Mouse (Mus musculus) hindbrain, postnatal 0 days (tissue): ENCODE data around the gene Tcam1. TPM values are rescaled to one million over a fixed set of nuclear protein-coding genes. Genes with fewer than 3 reads are reported as not detected.
"Not testable (repeated sequence)": the region's sequence is repeated elsewhere in the genome, so short reads cannot be mapped to it uniquely, and the experiment has no call there.

Experiments
- ATAC-seq: fragments of 200-750 bp; cut with Nextera tagmentation; 2 replicates; pipeline ENCODE4 v1.8.0; 2017; ENCODE audit warnings: mild to moderate bottlenecking, moderate TSS enrichment, moderate library complexity
- DNase-seq: peaks from one replicate; pipeline ENCODE4 v3.0.0-alpha.2; 2015; ENCODE audit warnings: low spot score
- H3K27ac ChIP-seq: fragments of 300-500 bp; sonication (generic); 2 replicates; pipeline ENCODE4 v1.5.1; 2014; ENCODE audit warnings: mild to moderate bottlenecking
- H3K27me3 ChIP-seq: fragments of 300-500 bp; sonication (generic); 2 replicates; pipeline ENCODE4 v1.6.1; 2014; ENCODE audit warnings: low read length, mixed read lengths; ENCODE audit not compliant: insufficient read depth
- H3K36me3 ChIP-seq: fragments of 300-500 bp; sonication (generic); 2 replicates; pipeline ENCODE4 v1.6.1; 2014; ENCODE audit warnings: low read length, mixed read lengths; ENCODE audit not compliant: insufficient read depth
- H3K4me1 ChIP-seq: fragments of 300-500 bp; sonication (generic); 2 replicates; pipeline ENCODE4 v1.6.1; 2014; ENCODE audit warnings: antibody characterized with exemption, low read length, mixed read lengths; ENCODE audit not compliant: insufficient read depth
- H3K4me2 ChIP-seq: fragments of 300-500 bp; sonication (generic); 2 replicates; pipeline ENCODE4 v1.6.1; 2014; ENCODE audit warnings: low read depth, mild to moderate bottlenecking, low read length, moderate library complexity, mixed read lengths
- H3K4me3 ChIP-seq: fragments of 300-500 bp; sonication (generic); 2 replicates; pipeline ENCODE4 v1.5.1; 2014; ENCODE audit warnings: low read length
- H3K9ac ChIP-seq: fragments of 300-500 bp; sonication (generic); replicated peaks from 2 replicates; pipeline ENCODE4 v1.6.1; 2014; ENCODE audit warnings: mild to moderate bottlenecking, low read length, moderate library complexity, mixed read lengths
- H3K9me3 ChIP-seq: fragments of 300-500 bp; sonication (generic); 2 replicates; pipeline ENCODE4 v1.6.1; 2016; ENCODE audit warnings: low read length, mixed read lengths
- CTCF ChIP-seq: IDR thresholded peaks from 2 replicates; pipeline ENCODE4 v1.5.1; 2016; ENCODE audit warnings: antibody characterized with exemption, control low read depth, low read depth
- WGBS: fragments of 180-500 bp; shearing (Covaris S2); extraction: QIAGEN DNeasy Blood & Tissue Kit; methylation state at CpG from one replicate; pipeline ENCODE4 v1.1.7; 2014; 5-methylcytosine and 5-hydroxymethylcytosine counted together
- polyA plus RNA-seq: library from polyadenylated mRNA; unstranded; fragments of >200 nt; fragmentation: Nextera tagmentation; extraction: Ambion mirVana; gene quantifications from 2 replicates; pipeline ENCODE4 v1.2.1, GENCODE M21; 2015
- total RNA-seq: library from RNA; depleted of rRNA; stranded (reverse); fragments of >200 nt; gene quantifications from 2 replicates; pipeline ENCODE4 v1.2.3, GENCODE M21; 2014; rRNA removed

The Tcam1 gene
- 0.05 and 1.3 TPM in 2 replicates for total RNA-seq
- polyA plus RNA-seq, result 0.19 and 0.23 TPM in 2 replicates

DNA sequence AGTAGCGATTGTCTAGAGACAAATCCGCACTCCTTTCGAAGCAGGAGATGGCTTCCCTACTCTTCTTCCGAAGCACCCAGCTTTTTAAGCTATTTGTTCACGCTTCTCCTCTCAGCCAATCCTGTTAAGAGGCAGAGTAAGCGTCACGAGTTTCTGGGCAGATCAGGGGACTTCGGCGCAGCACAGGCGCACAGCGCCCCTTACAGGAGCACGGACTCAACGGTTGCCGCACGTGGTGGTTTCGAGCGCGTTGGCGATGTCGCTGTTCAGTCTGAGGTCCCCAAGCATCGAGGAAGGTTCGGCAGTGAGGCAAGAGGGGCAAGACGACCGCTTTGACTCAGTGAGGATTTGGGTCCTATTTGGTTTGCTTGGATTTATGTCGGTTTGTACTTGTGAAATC is at the start of gene Tcam1:
Gene Tcam1, plus strand, starts transcription at position 219 of the 400 bp plus-strand sequence.
- peak; percentile 79 for ATAC-seq
- H3K9ac ChIP-seq, result no peak within 1 kb of the TSS

GRCm38 (mm10) chr11:106233978-106234377 is 42.5 kb upstream of the Tcam1 start:
- H3K27me3 ChIP-seq, H3K9me3 ChIP-seq, DNase-seq, H3K27ac ChIP-seq, H3K4me3 ChIP-seq, ATAC-seq, H3K4me1 ChIP-seq, H3K9ac ChIP-seq, H3K4me2 ChIP-seq: not testable (repeated sequence)
- WGBS, result 85% methylated on average over 8 of the region's 8 CpGs
- H3K36me3 ChIP-seq, result peaks cover 52% of the 10 kb centered on the region
- TF ChIP-seq CTCF, result peak; percentile 27

More for the DNA sequence above, at the start of gene Tcam1:
- DNase-seq, result peak; percentile 98
- Histone ChIP-seq H3K27me3 (no peaks in the 10 kb centered on the region), H3K4me3 (no peak within 1 kb of the TSS), H3K4me1 (peaks cover 4% of the 10 kb centered on the region), H3K9me3 (no peaks in the 10 kb centered on the region), H3K27ac (no peak within 1 kb of the TSS), H3K4me2 (peak within 1 kb of the TSS; percentile 42), H3K36me3 (no peaks in the 10 kb centered on the region)
- WGBS, result 7% methylated on average over 25 of the region's 25 CpGs
- peak; percentile 94 for TF ChIP-seq CTCF

- no peaks in the 10 kb centered on the region for H3K27me3 ChIP-seq
- WGBS, result 98% methylated on average over 1 of the region's 1 CpGs
- H3K27ac ChIP-seq, result no peak overlapping the region
- H3K4me1 ChIP-seq, result no peaks in the 10 kb centered on the region
- TF ChIP-seq CTCF, result peak; percentile 58
- H3K9me3 ChIP-seq, result 0 out of 2 replicates have a peak, but pooled peaks cover 3% of the 10 kb centered on the region
- no peak overlapping the region for H3K4me2 ChIP-seq
- ATAC-seq, result no peak
- no peak overlapping the region for H3K9ac ChIP-seq
- DNase-seq, result peak; percentile 30
- H3K36me3 ChIP-seq, result peaks cover 91% of the 10 kb centered on the region
- no peak overlapping the region for H3K4me3 ChIP-seq
Measured at GRCm38 (mm10) chr11:106246834-106247233, 29.6 kb upstream of the Tcam1 start.

DNA sequence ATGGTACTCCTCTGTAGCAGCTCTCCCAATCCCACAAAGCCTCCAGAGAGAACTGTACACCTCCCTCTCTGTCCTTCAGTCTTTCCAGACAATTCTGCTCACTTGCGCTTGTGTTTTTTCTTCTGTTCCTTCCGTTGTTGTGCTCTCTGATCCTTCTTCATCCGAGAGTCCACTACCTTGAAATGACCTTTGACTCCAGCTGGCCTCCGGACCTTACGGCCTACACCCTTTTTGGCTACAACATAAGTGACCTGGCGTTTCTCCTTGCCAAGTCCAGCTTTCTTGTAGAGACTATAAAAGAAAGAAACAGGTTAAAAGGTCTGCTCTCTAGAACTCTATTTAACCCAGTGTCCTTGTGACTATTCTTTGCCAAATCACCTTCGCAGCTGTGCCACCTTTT is 27.1 kb upstream of the Tcam1 start:
- H3K27me3 ChIP-seq, result no peaks in the 10 kb centered on the region
- 90% methylated on average over 7 of the region's 7 CpGs for WGBS
- no peak for TF ChIP-seq CTCF
- 0 out of 2 replicates have a peak, but pooled peaks cover 3% of the 10 kb centered on the region for H3K9me3 ChIP-seq
- H3K4me1 ChIP-seq, result no peaks in the 10 kb centered on the region
- no peak overlapping the region for H3K27ac ChIP-seq
- H3K4me3 ChIP-seq, result no peak overlapping the region
- no peak for DNase-seq
- no peak overlapping the region for H3K4me2 ChIP-seq
- no peak for ATAC-seq
- peaks cover 89% of the 10 kb centered on the region for H3K36me3 ChIP-seq
- no peak overlapping the region for H3K9ac ChIP-seq

DNA sequence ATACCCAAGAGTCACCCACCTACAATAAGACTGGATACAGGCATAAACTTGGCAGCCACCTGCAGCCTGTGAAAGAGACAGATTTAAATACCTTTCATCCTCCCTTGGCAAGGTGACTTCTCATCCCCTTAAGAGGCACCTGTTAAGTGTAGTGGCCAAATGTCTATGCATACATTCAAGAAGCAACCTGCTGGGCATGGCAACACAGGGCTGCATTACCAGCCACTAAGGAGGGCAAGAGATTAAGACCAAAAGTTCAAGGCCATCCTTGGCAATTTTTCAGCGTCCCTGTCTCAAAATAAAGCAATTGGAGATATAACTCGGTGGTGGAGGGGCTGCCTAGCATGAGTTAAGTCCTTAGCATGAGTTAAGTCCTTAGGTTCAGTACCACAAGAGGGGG is 21.7 kb upstream of the Tcam1 start:
- 25% methylated on average over 2 of the region's 2 CpGs for WGBS
- ATAC-seq, result no peak
- peaks cover 46% of the 10 kb centered on the region for H3K36me3 ChIP-seq

GRCm38 (mm10) chr11:106255174-106255573 is 21.3 kb upstream of the Tcam1 start:
- Histone ChIP-seq H3K27me3 (no peaks in the 10 kb centered on the region), H3K9ac (peak overlapping the region; percentile 74), H3K4me2 (peak overlapping the region; percentile 91), H3K9me3 (no peaks in the 10 kb centered on the region), H3K4me3 (peak overlapping the region; percentile 61), H3K27ac (no peak overlapping the region; the same call in 1 of the 2 replicates), H3K4me1 (peaks cover 5% of the 10 kb centered on the region), H3K36me3 (peaks cover 42% of the 10 kb centered on the region)
- TF ChIP-seq CTCF, result no peak
- no peak for ATAC-seq
- 4% methylated on average over 22 of the region's 22 CpGs for WGBS
- DNase-seq, result peak; percentile 13

More for the DNA sequence above, 21.7 kb upstream of the Tcam1 start:
- peak overlapping the region; percentile 91 for H3K4me2 ChIP-seq
- no peaks in the 10 kb centered on the region for H3K9me3 ChIP-seq
- peaks cover 5% of the 10 kb centered on the region for H3K4me1 ChIP-seq
- H3K27ac ChIP-seq, result no peak overlapping the region
- TF ChIP-seq CTCF, result no peak
- H3K27me3 ChIP-seq, result no peaks in the 10 kb centered on the region
- H3K9ac ChIP-seq, result peak overlapping the region; percentile 74
- DNase-seq, result no peak
- H3K4me3 ChIP-seq, result peak overlapping the region; percentile 61

- DNase-seq (peak; percentile 98), ATAC-seq (peak; percentile 96)
- TF ChIP-seq CTCF, result peak; percentile 60
- H3K4me3 ChIP-seq, result peak within 1 kb of the TSS; percentile 61
- no peaks in the 10 kb centered on the region for H3K9me3 ChIP-seq
- peak within 1 kb of the TSS; percentile 74 for H3K9ac ChIP-seq
- WGBS, result under 1% methylated on average over 42 of the region's 42 CpGs
- no peaks in the 10 kb centered on the region for H3K27me3 ChIP-seq
- H3K27ac ChIP-seq, result peak within 1 kb of the TSS; percentile 85
- H3K36me3 ChIP-seq, result peaks cover 35% of the 10 kb centered on the region; the same call in 1 of the 2 replicates
- H3K4me1 ChIP-seq, result peaks cover 5% of the 10 kb centered on the region
- H3K4me2 ChIP-seq, result peak within 1 kb of the TSS; percentile 91
Measured at GRCm38 (mm10) chr11:106255685-106256451, 20.6 kb upstream of the Tcam1 start, which contains the start of the genes Ftsj3 and Psmc5. Gene Ftsj3 (minus strand): TSS chr11:106256079. Gene Psmc5 (plus strand): TSS chr11:106256154.
